Mouse (Mus musculus) CH12.LX (cell line): ENCODE measurements around the gene Atg3.

ENCODE experiments used
- EP300 ChIP-seq: IDR thresholded peaks from 2 replicates; pipeline ENCODE4 v1.6.1; 2011; ENCODE audit warnings: low read length, improper control_type of control experiment
- ZMIZ1 ChIP-seq: IDR thresholded peaks from 2 replicates; pipeline ENCODE4 v1.6.1; 2012; ENCODE audit warnings: low read depth, mild to moderate bottlenecking, inconsistent platforms, low read length, improper control_type of control experiment

DNA sequence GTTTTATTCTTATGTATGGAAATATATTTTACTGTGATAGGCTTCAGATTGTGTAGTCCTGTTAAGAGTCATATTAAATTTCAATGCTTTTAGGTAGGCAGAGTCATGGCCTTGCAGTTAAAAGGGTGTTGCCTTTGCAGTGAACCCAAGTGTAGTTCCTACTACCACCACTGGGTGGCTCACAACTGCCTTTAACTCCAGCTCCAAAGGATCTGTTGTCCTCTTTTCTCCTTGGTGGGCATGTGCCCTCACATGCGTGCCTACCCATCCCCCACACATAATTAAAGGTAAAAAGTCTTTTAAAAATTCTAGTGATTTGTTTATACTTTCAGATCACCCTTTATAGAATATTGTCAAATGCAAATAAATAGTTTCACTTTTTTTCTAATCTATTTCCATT is 34.0 kb downstream of the Atg3 start:
- TF ChIP-seq EP300 (no peak), ZMIZ1 (no peak)
